Mouse (Mus musculus): ENCODE results near the gene Krtdap. TPM values are rescaled to one million over a fixed set of nuclear protein-coding genes. Genes with fewer than 3 reads are reported as not detected.

Krtdap gene
- polyA plus RNA-seq, 1 experiment from 2014 or later, result 12,744 TPM

DNA sequence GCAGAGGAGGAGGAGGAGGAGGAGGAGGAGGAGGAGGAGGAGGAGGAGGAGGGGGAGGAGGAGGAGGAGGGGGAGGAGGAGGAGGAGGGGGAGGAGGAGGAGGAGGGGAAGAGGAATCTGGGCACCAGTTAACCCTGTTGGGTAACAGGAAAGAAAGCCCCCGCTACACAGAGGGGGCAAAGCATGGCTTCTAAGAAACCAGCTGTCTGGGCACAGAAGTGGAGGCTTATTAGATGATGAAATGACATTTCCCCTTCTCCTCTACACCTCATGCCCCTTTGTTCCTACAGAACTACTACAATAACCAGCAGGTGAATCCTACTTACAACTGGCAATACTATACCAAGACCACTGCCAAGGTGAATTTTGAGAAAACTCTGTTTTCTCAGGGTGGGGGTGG, 9.8 kb upstream of the Krtdap start:
- H3K9ac ChIP-seq (ENCODE audit: low read length), result no peak overlapping the region
- H3K27ac ChIP-seq (replicated peaks), result no peak overlapping the region
- no peak overlapping the region for H3K4me3 ChIP-seq (ENCODE audit: low read depth, low read length)
- no peaks in the 10 kb centered on the region for H3K27me3 ChIP-seq (ENCODE audit: control insufficient read depth, insufficient read depth, low read length)
- no peaks in the 10 kb centered on the region for H3K9me3 ChIP-seq (ENCODE audit: control insufficient read depth, low read length)
- no peaks in the 10 kb centered on the region for H3K4me1 ChIP-seq (replicated peaks; ENCODE audit: control insufficient read depth, insufficient read depth)
- H3K4me2 ChIP-seq (replicated peaks; ENCODE audit: low read depth), result no peak overlapping the region
- no peak for TF ChIP-seq CTCF (IDR thresholded peaks at IDR 0.05; ENCODE audit: low read depth)
- TF ChIP-seq EP300 (optimal IDR thresholded peaks at IDR 0.05), result no peak
- DNase-seq (ENCODE audit: low spot score), result no peak
- WGBS, result 86% methylated on average over 1 of the region's 1 CpGs
- ATAC-seq (ENCODE audit: low FRiP score, low TSS enrichment), result no peak
- H3K36me3 ChIP-seq (ENCODE audit: control insufficient read depth, insufficient read depth, low read length), result no peaks in the 10 kb centered on the region

DNA sequence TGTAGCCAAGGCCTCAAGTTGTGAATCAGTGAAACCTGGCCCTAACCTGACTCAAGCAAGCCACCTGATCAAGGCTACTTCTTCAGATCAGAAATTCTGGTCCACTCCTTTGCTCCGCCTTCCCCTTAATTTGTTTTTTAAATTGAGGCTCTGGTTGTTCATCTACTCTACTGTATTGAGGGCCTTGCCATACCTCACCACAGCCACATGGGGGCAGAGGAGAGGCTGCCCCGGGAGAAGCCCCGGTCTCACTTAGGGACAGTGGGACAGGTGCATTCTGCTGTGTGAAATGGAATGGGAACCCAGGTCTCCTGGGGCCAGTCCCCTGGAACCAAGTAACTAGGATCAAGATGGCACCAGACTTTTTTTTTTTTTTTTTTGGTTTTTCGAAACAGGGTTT, 5.9 kb upstream of the Krtdap start:
- H3K4me1 ChIP-seq (replicated peaks; ENCODE audit: control insufficient read depth, insufficient read depth), result no peaks in the 10 kb centered on the region
- no peak overlapping the region for H3K4me3 ChIP-seq (ENCODE audit: low read depth, low read length)
- H3K9ac ChIP-seq (ENCODE audit: low read length), result no peak overlapping the region
- no peak for TF ChIP-seq EP300 (optimal IDR thresholded peaks at IDR 0.05)
- peak; percentile 70 for TF ChIP-seq CTCF (IDR thresholded peaks at IDR 0.05; ENCODE audit: low read depth)
- no peak for DNase-seq (ENCODE audit: low spot score)
- H3K4me2 ChIP-seq (replicated peaks; ENCODE audit: low read depth), result no peak overlapping the region
- H3K27ac ChIP-seq (replicated peaks), result no peak overlapping the region
- no peaks in the 10 kb centered on the region for H3K36me3 ChIP-seq (ENCODE audit: control insufficient read depth, insufficient read depth, low read length)
- H3K27me3 ChIP-seq (ENCODE audit: control insufficient read depth, insufficient read depth, low read length), result no peaks in the 10 kb centered on the region
- 66% methylated on average over 4 of the region's 4 CpGs for WGBS
- no peak for ATAC-seq (ENCODE audit: low FRiP score, low TSS enrichment)
- no peaks in the 10 kb centered on the region for H3K9me3 ChIP-seq (ENCODE audit: control insufficient read depth, low read length)

DNA sequence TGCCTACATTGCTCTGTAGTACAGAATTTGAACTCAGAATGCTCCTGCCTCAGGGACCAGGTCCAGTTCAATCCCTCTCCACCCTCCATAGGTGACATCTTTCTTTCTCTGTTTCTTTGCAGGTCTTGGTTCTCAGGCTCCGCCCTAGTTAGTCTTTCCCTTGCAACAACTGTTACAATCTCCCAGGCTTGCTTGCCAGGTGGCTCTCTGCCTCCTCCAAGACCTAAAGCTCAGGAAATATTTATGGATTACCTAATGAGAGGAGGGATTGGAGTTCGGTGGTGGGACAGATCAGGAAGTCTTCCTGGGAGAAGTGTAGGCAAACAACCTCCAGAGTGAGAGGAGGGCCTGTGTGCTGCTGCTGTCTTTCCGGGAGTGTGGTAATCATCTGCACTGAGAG, 5.0 kb upstream of the Krtdap start:
- Histone ChIP-seq H3K9ac (ENCODE audit: low read length) (no peak overlapping the region), H3K4me1 (replicated peaks; ENCODE audit: control insufficient read depth, insufficient read depth) (no peaks in the 10 kb centered on the region), H3K9me3 (ENCODE audit: control insufficient read depth, low read length) (no peaks in the 10 kb centered on the region), H3K4me3 (ENCODE audit: low read depth, low read length) (no peak overlapping the region), H3K27me3 (ENCODE audit: control insufficient read depth, insufficient read depth, low read length) (no peaks in the 10 kb centered on the region), H3K36me3 (ENCODE audit: control insufficient read depth, insufficient read depth, low read length) (no peaks in the 10 kb centered on the region), H3K27ac (replicated peaks) (no peak overlapping the region), H3K4me2 (replicated peaks; ENCODE audit: low read depth) (no peak overlapping the region)
- TF ChIP-seq CTCF (IDR thresholded peaks at IDR 0.05; ENCODE audit: low read depth) (no peak), EP300 (optimal IDR thresholded peaks at IDR 0.05) (no peak)
- no peak for DNase-seq (ENCODE audit: low spot score)
- WGBS, result 63% methylated on average over 3 of the region's 3 CpGs
- no peak for ATAC-seq (ENCODE audit: low FRiP score, low TSS enrichment)

DNA sequence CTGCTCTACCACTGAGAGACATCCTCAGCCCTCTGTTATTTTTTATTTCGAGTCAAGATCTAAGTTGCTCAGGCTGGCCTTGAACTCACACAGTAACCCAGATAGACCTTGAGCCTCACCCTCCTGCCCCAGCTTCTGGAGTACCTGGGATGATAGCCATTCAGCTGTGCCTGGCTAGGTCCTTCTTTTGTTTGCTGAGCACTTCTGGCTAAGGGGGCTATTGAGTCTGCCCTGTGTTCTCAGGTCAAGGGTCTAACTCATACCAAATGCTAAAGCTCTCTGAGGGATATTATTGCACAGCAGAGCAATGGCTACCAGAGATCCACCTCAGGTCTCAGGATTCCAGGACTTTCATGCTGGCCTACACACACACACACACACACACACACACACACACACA, 2.5 kb upstream of the Krtdap start:
- Histone ChIP-seq H3K4me3 (ENCODE audit: low read depth, low read length) (no peak overlapping the region), H3K9me3 (ENCODE audit: control insufficient read depth, low read length) (no peaks in the 10 kb centered on the region), H3K27ac (replicated peaks) (no peak overlapping the region), H3K27me3 (ENCODE audit: control insufficient read depth, insufficient read depth, low read length) (no peaks in the 10 kb centered on the region), H3K36me3 (ENCODE audit: control insufficient read depth, insufficient read depth, low read length) (no peaks in the 10 kb centered on the region), H3K9ac (ENCODE audit: low read length) (no peak overlapping the region), H3K4me1 (replicated peaks; ENCODE audit: control insufficient read depth, insufficient read depth) (no peaks in the 10 kb centered on the region), H3K4me2 (replicated peaks; ENCODE audit: low read depth) (no peak overlapping the region)
- DNase-seq (ENCODE audit: low spot score) (no peak), ATAC-seq (ENCODE audit: low FRiP score, low TSS enrichment) (no peak)
- 67% methylated on average over 1 of the region's 1 CpGs for WGBS
- TF ChIP-seq EP300 (optimal IDR thresholded peaks at IDR 0.05) (no peak), CTCF (IDR thresholded peaks at IDR 0.05; ENCODE audit: low read depth) (no peak)

DNA sequence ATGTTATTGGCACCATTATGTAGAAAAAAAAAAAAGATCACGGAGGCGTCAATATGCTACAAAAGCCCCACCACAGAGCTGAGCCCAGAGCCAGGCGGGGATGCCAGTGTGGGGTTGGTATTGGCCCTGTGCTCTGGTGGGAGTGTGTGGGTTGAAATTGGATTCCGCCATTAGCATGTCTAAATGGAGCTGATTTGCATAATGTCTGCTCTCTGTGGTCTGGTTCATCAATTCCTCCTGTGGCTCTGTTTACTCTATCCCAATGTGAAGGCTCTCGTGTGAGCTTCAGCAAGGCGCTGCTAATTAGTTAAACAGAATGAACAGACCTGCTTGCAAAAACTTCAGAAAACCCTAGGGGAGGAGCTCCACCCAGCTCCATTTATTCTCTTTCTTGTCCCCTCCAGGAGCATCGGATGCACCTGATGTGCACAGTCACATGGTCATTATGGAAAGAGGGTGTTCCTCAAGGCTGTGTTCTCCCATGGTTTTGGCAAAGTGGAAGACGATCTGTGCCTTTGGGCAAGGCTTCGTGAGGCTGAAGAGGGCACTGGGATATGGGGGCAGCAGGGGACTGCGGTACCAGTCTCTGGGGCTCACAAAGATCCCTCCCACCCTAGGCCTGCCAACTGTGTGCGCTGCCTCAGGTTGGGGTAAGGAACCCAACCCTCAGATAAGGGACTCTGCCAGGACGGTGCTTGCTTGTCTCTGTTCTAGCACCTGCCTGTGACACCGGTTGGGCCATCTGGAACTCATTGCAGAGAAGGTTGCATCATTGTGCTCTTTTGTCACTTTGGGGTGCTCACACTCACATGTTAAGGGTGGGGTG, 1.8 kb upstream of the Krtdap start:
- Histone ChIP-seq H3K27me3 (ENCODE audit: control insufficient read depth, insufficient read depth, low read length) (no peaks in the 10 kb centered on the region), H3K36me3 (ENCODE audit: control insufficient read depth, insufficient read depth, low read length) (no peaks in the 10 kb centered on the region), H3K4me1 (replicated peaks; ENCODE audit: control insufficient read depth, insufficient read depth) (no peaks in the 10 kb centered on the region), H3K4me2 (replicated peaks; ENCODE audit: low read depth) (no peak overlapping the region), H3K4me3 (ENCODE audit: low read depth, low read length) (no peak overlapping the region), H3K27ac (replicated peaks) (peak overlapping the region; percentile 5; the same call in 1 of the 2 replicates), H3K9me3 (ENCODE audit: control insufficient read depth, low read length) (no peaks in the 10 kb centered on the region), H3K9ac (ENCODE audit: low read length) (no peak overlapping the region)
- TF ChIP-seq EP300 (optimal IDR thresholded peaks at IDR 0.05) (no peak), CTCF (IDR thresholded peaks at IDR 0.05; ENCODE audit: low read depth) (no peak)
- 64% methylated on average over 13 of the region's 13 CpGs for WGBS
- DNase-seq (ENCODE audit: low spot score) (no peak), ATAC-seq (ENCODE audit: low FRiP score, low TSS enrichment) (no peak)

DNA sequence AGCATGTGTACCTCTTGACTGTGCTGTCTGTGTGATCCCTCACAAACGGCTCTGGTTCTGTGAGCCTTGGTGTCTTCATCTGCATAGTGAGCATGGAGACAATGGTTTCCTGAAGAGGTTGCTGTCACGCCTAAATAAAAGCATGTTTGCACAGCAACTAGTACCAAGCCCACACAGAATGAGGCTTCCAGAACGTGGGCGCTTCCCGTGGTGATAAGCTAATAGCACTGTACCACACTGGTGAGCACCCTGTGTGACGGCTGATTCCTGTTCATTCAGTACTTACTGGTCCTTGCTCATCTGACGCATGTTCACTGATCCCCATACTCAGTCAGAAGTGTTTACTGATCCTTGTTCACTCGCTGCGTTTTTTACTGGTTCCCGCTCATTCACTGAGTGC, 2.4 kb downstream of the Krtdap start:
- Histone ChIP-seq H3K9ac (ENCODE audit: low read length) (no peak overlapping the region), H3K27me3 (ENCODE audit: control insufficient read depth, insufficient read depth, low read length) (no peaks in the 10 kb centered on the region), H3K27ac (replicated peaks) (peak overlapping the region; percentile 20; the same call in 1 of the 2 replicates), H3K36me3 (ENCODE audit: control insufficient read depth, insufficient read depth, low read length) (no peaks in the 10 kb centered on the region), H3K4me3 (ENCODE audit: low read depth, low read length) (no peak overlapping the region), H3K4me2 (replicated peaks; ENCODE audit: low read depth) (no peak overlapping the region), H3K9me3 (ENCODE audit: control insufficient read depth, low read length) (no peaks in the 10 kb centered on the region), H3K4me1 (replicated peaks; ENCODE audit: control insufficient read depth, insufficient read depth) (no peaks in the 10 kb centered on the region)
- WGBS, result 63% methylated on average over 10 of the region's 10 CpGs
- ATAC-seq (ENCODE audit: low FRiP score, low TSS enrichment) (no peak), DNase-seq (ENCODE audit: low spot score) (no peak)
- TF ChIP-seq EP300 (optimal IDR thresholded peaks at IDR 0.05), result no peak
- TF ChIP-seq CTCF (IDR thresholded peaks at IDR 0.05; ENCODE audit: low read depth), result no peak

Data from stomach, postnatal 0 days (tissue).